Mouse (Mus musculus): ENCODE measurements around the gene Ly6g6e.
"Not testable (repeated sequence)": the region's sequence is repeated elsewhere in the genome, so short reads cannot be mapped to it uniquely, and the experiment has no call there.

Gene Ly6g6e

DNA sequence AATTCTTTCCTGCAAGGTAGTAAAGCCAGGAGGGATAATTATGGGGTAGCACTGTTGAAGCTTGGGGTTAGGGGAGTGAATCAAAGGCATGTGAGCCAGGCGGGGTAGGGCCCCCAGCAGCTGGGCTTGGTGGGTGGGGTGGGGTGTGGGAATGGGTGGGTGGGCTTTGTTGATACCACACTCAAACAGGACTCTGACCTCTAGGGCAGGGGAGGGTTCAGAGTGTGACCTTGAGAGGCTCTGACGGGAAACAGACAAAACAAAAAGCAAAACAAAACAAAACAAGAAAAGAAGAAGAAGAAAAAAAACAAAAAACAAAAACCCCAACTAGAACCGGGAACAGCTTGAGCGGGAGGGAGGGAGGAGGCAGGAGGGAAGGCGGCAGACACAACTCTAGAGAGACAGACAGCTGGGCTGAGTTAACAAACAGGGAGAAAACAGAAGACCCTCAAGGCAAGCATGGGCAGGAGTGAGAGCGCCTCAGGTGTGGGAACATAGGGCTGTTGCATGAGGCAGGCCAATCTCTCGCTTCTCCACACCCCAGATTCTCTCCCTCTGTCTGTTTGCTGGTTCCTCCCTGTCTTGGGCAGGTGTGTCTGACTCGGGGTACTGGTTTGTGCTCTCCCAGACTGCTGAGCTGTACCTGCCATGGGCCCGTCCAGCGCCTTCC lies at the start of gene Ly6g6e:
Gene Ly6g6e, plus strand, starts transcription at position 396 of the 670 bp plus-strand sequence.
- no peak for DNase-seq (ENCODE audit: low spot score in 2 of 2)

DNA sequence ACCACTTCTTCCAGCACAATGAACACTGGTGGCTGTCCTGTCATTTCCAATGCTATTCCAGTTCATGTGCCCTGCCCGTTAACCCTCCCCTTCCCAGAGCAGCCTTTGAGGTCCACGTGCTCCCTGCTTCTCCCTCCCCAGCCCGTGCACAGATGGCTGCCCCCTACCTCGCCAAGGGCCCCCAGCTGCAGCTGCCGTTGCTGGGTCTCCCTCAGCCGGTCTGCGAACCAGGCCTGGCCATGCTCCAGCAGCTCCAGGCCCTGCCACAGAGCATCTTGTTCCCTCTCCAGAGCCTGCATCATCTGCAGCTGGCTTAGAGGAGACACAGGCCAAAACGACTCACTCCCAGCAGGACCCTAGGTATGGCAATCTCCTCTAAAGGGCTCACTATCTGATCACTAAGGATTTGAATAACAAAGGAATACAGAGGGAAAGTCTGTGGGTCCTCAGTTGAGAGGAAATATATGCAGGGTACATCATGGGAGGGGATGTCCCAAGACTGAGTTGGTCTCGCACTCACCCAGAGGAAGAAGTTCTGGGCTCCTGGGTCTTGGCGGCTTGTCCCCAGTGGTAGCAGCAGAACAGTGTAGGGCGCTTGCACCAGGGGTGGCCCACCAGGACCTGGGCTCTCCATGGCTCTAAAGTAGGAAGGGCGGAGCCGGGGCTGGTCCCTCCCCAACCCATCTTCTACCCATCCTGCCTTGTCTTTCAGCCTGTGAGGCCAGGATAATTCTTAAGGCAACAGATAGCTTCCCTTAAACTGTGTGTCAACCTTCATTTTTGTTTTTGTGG lies 49.2 kb upstream of the Ly6g6e start, which contains the start of gene Sapcd1:
Gene Sapcd1, minus strand, starts transcription at position 740 of the 792 bp plus-strand sequence.
- DNase-seq (ENCODE audit: low spot score in 2 of 2): peak; percentile 78 to 80

DNA sequence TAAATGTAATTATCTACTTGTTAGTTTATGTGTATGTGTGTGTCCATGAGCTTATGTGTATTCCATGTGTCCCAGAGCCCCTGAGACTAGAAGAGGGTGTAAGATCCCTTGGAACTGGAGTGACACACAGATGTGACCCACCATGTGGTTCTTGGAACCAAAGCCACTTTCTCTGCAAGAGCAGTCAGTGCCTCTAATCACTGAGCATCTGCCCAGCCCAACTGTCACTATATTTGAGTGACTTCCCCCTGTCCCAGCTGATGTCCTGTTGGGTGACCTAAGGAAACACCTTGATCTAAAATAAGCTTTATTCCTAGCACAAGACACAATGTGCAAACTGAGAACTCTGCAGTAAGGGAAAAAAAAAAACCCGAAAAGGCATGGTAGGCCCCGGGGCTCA lies 48.4 kb upstream of the Ly6g6e start:
- DNase-seq (ENCODE audit: low spot score in 2 of 2): no peak

DNA sequence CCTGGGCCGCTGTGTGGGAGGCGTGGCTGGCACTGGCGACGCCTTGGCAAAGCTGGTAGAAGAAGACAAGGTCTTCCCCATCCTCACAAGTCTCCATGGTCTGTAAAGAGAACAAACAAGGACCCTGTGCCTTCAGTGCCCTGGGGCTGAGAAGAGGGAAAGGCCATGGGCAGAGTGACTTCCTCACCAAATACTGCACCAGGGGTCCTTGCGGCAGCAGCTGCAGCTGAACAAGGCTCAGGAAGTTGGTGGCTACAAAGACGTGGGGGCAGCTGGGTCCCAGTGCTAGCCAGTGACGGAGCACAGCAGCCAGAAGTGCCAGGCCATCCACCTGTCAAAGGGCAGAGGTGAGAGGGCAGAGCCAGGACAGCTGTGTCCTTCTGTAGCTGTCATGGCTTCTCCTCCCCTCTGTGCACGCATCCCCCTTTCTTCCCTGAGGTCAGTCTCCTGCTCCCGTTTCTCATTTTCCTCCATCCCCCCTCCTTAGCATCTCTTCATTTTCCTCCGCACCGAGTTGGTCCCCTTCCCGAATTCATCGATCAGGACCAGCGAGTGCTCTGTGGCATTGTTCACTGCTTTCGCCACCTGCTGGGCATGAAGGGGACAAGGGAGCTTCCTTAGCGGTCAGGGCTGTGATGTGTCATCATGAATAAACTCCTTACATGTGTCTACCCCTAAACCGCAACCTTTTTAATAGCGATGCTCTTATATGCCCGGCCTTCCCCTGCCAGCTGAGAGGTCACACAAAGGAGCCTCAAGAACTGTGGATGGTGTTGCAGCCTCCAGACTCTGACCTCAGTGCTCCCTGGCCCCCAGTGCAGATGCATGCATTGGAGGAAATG lies 46.8 kb upstream of the Ly6g6e start:
- DNase-seq (ENCODE audit: low spot score in 2 of 2): peak in 1 of 2 experiments; percentile 36

DNA sequence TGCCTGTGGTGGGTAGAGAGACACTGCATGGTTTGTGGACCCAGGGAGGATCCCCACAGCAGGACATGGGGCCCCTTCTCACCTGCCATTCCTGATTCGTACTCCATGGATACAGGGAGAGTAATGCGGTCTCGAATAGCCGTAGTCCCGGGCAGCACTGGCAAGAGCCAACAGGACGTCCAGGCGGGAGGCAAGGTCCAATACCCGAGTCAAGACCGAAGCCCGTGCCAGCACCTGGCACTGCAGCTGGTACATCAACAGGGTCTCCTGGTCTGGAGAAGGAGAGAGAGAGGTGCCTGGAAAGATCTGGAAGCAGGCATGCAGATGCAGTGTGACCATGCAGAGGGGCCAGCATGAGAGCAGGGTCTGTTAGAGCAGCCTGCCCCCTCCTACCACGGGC lies 45.4 kb upstream of the Ly6g6e start:
- no peak for DNase-seq (ENCODE audit: low spot score in 2 of 2)

DNA sequence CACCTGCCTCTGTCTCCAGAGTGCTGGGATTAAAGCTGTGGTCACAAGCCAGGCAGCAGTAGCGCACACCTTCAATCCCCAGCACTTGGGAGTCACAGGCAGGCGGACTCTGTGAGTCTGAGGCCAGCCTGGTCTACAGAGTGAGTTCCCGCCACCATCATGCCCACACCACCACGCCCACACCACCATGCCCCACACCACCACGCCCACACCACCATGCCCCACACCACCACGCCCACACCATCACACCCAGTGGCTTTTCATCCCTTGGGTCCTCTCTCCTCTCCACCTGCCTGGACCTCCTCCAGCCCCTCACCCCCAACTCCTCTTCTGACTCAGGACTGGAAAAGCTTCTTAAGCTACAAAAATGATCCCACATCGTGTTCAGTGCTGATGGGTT lies 44.8 kb upstream of the Ly6g6e start:
- peak in 1 of 2 experiments; percentile 23 for DNase-seq (ENCODE audit: low spot score in 2 of 2)

DNA sequence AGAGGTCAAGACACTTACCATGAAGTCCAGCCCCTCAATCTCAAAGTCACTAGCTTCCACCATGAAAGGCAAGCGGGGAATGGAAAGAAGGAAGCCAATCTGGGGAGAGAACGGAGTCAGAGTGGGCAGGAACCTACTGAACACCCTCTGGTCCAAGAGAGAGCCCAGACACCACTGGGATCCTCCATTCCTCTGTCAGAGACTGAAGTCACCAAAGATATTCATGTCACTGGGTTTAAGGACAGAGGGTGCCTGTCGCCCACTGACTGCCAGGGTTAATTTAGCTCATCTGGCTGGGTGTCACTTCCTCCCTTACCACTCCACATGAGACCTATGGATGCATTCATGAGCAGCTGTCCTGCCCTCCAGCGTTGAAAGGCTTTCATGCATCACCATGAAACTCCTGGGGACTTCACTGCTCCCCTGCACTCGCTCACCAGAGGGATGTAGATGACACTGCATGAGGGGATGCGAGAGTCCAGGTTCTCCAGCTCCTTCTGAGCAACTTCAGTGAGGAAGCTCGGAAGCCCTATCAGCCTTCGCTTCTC lies 44.3 kb upstream of the Ly6g6e start:
- DNase-seq (ENCODE audit: low spot score in 2 of 2): peak; percentile 19

DNA sequence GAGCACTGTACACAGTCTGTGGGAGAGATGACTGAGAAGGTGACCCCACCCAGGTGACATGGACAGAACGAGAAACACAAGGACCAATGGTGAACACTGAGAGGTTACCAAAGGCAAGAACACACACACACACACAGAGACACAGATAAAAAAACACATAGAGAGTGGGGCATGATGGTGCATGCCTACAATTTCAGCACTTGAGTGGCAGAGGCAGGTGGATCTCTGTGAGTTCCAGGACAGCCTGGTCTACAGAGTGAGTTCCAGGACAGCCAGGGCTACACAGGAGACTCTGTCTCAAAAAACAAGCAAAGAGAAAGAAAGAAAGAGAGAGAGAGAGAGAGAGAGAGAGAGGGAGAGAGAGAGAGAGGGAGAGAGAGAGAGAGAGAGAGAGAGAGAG lies 43.0 kb upstream of the Ly6g6e start:
- DNase-seq (ENCODE audit: low spot score in 2 of 2): not testable (repeated sequence)

DNA sequence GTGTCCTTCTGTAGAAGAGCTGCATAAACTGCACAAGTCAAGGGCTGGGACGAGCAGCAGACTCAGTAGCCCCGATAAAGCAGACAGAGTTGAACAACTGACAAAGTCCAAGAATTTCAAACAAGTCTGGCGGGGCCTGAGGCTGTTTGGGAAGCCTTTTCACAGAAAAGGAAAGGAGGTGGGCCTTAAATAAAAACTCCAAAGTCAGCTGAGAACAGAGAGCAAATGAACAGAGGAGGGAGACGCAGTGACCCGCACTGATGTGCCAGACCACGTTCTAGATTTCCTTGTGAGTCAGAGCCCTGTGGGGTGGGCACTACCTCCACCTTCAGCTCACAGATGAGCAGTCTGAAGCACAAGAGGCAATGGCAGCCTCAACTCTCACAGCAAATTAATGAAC lies 41.8 kb upstream of the Ly6g6e start:
- DNase-seq (ENCODE audit: low spot score in 2 of 2): no peak

DNA sequence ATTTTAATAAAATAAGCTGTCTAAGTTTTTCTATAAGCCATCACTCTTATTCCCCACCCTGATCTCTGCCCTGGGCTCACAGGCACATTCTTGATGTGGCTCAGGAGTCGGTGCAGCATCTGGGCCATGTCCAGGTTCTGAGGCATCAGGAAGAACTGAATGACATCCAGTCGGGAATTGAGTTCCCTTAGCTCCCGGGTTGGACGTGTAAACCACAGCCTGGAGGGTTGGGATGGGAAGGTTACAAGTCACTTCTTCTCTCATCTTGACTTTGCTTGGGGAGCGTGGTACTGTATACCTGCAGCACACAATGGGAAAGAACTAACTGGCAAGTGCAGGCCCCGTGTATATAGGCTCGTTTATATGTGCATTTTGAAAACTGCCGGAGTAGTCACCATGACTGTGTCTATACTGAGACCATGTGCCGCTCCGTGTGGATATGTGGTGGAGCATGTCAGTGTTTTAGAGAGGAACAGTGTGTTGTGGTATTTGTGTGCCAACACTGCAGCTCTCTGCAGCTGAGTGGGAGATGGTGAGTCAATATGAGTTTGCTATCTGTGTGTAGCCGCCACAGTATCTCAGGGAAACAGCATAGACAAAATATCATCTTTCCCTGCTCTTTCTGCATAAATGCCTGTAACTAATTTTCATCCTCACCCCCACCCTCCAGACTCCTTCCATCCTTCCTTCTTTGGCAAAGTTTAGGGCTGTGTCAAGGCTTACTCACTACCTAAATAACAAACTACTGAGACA lies 37.4 kb upstream of the Ly6g6e start:
- DNase-seq (ENCODE audit: low spot score in 2 of 2): no peak

DNA sequence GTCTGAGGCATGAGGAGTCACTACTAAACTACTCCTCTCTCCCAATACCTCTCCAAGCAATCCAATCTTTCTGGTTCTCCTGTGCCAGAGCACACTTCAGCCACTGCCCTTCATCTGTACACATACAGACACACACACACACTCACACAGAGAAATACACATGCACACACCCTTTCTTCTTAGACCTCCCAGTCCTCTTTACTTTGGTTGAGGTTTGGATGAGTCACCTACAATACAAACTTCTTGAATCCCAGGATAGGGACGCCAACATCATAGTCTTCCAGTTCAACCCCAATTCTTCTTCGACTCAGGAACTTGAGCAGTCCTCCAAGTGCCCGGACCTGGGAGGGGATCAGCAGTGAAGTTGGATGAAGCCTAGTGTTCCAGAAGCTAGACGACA lies 32.9 kb upstream of the Ly6g6e start:
- no peak for DNase-seq (ENCODE audit: low spot score in 2 of 2)

DNA sequence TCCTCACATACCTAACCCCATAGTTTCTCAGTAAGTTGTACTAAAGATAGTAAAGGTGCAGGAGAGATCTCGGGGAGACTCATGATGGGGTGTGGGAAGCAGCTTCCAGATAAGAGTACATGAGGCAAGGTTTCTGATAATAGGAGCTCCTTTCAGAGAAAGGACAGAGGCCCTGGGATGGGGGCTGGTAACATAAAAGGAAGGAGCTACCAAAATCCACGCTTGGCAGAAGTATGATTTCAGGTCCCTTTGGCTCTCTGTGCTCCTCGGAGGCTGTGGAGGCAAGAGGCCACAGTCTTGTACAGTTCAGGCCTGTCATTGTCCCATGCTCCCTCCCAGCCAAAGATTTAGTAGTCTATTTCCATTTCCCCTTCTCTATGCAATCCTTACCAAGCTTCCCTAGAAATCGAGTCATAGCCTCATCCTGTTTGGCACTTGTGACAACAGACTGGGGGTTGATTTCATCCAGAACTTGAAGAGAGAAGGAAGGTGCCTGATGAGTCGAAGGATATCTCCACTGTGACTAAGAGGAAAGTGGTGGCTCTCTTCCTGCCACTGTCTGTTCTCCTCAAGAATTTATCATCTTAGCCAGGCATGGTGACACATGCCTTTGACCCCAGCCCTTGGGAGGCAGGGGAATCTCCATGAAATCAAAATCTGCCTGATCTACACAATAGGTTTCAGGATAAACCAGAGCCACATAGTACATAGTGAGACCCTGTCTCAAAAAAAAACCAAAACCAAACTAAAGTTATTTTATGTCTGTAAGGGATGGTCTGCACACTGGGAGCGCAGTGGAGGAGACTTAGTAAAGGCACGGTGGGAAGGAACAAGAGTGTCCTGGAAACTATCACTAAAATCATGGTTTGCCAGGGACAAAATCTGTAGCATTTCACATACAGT lies 31.5 kb upstream of the Ly6g6e start:
- no peak for DNase-seq (ENCODE audit: low spot score in 2 of 2)

DNA sequence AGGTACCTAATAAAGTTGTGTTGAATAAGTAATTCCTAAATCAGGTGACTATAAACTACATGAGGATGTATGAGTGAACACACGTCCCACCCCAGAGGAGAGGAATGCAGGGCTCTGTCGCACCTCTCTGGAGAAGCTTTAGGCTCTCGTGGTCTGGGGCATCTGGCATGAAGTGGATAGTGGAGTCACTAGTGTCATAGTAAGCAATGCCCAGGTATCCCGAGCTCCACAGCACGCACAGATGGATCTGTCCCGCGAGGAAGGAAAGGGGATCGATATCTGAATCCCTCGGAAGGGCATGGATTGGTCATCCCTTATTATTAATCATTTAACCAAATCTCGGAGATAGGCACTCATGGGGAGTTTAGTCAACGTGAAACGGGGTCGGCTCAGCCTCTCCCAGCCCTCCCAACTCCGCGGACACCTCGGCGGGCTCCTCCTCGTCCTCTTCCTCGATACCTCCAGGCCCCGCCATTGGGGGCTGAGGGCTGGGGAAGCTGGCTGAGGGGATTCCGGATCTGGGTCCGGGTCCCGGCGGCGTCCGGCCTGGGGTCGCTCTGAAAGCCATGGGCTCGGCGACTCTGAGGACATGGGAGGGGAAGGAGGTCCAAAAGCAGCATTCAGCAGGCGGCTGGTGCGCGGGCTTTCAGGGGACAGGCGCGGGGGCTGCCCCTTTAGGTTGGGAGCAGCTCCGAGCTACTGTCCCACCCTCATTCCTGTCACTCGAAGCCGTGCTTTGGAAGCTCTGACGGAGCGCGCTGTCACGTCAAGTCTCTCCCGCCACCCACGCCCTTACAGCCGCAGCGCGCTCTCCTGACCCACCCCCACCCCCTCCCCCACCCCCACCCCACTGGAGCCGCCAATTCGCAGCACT lies 30.7 kb upstream of the Ly6g6e start:
- DNase-seq (ENCODE audit: low spot score in 2 of 2): no peak

DNA sequence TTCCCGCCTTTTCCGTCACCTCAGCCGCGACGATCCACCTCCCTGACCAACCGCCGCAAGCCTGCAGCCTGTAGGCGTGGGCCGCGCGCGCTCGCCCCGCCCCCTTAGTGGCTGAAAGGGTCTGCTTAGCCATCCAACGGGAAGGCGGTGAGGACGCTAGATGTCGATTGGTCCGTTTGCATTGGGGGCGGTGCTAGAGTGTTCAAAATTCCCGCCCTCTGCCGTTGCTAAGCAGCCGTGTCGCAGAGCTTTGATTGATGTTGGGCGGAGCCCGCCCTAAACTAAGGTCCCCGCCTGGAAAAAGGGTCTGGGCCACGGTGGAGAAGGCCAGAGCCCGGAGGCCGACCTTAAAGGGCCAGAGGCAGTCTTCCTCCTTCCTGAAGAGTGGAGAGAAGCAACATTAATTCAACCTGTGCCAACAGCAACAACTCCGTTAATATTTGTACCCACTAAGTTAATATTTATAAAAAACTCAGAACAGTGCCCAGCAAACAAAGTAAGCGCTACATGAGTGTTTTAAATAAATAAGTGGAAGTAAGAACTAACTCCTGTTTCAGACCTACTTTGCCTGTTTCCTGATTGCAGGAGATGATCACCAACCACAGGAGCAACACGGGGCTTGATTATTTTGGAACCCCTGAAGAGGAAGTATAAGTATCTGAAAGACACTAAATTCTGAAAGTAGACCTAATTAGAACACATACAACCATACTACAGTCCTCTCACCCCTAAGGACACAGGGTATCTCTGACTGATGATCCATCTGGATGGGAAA lies 29.8 kb upstream of the Ly6g6e start, which contains the start of gene Msh5:
Gene Msh5, minus strand, starts transcription at position 65 of the 775 bp plus-strand sequence.
- DNase-seq (ENCODE audit: low spot score in 2 of 2): peak; percentile 97 to 98

DNA sequence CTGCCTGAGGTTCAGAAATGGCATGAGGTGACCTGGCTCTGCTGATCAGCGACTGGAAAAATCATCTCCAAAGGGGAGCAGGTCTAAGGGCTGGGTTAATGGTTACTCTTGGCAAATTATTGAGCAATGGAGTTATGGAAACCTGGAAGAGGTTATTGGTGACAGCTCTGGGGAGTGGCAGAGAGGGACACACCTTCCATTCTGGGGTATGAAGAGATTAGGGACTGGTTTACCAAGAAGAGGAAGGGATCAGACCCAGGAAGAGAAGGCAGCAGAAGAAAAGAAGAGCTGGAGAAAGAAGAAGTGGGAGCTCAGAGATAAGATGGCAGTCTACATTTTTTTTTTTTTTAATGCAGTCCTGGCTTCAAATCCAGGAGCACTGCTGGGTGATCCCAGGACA lies 29.0 kb upstream of the Ly6g6e start:
- no peak for DNase-seq (ENCODE audit: low spot score in 2 of 2)

DNA sequence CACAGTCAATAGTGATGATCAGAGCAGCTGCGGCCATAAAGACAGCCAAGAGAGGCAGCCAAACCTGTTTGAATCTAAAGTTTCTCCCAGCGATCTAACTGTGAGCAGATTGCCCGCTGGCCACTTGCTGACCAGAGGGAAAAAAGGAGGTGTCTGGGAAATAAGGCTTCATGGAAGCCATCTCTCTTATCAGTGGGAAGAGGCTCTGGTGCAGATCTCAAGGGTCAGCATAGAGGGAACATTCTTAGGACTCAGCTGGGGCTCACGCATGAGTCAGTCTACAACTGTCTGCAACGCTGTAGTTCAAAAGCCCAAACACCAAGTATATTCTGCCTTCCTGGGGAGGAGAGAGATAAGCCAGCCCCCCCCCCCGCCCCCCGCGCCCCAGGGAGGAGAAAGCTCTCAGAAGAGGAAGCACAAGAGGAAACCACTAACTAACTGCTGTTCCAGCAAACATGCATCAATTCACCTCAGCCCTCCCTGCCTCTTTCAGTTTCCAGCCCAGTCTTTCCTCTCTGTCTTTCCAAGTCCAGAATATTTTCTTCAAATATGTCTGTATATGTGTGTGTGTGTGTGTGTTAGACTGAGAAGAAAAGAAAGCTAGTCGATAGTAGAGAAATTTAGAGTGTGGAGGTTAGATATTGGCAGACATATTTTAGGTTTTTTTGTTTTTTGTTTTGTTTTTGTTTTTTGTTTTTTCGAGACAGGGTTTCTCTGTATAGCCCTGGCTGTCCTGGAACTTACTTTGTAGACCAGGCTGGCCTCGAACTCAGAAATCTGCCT lies 28.4 kb upstream of the Ly6g6e start:
- DNase-seq (ENCODE audit: low spot score in 2 of 2): no peak

DNA sequence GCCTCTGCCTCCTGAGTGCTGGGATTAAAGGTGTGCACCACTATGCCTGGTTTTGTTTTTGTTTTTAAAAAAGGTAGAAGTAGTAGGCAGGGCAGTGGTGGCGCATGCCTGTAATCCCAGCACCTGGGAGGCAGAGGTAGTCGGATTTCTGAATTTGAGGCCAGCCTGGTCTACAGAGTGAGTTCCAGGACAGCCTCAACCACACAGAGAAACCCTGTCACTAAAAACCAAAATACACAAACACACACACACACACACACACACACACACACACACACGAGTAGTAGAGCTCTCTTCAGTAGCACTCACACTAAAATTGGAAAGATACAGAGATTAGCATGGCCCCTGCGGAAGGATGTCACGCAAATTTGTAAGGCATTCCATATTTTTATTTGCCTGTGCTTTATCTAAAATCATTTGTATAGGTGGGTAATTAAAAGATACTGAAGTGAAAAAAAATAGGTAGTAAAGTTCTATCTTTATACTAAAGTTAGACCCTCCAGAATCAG lies 27.7 kb upstream of the Ly6g6e start:
- DNase-seq (ENCODE audit: low spot score in 2 of 2): no peak
